Mouse (Mus musculus) neural tube, embryonic 14.5 days (tissue): Measurements from ENCODE around the gene Mndal. TPM values are rescaled to one million over a fixed set of nuclear protein-coding genes. Genes with fewer than 3 reads are reported as not detected.
"Not testable (repeated sequence)": the region's sequence is repeated elsewhere in the genome, so short reads cannot be mapped to it uniquely, and the experiment has no call there.

Experiments
- ATAC-seq: fragments of 200-750 bp; cut with Nextera tagmentation; 2 replicates; pipeline ENCODE4 v1.8.0; 2017; ENCODE audit warnings: low read depth, mild to moderate bottlenecking, moderate TSS enrichment, moderate library complexity
- H3K27ac ChIP-seq: fragments of 300-500 bp; sonication (generic); 2 replicates; pipeline ENCODE4 v1.5.1; 2014; ENCODE audit warnings: low read depth, mild to moderate bottlenecking, control low read depth, low read length, moderate library complexity, mixed read lengths
- H3K27me3 ChIP-seq: fragments of 300-500 bp; sonication (generic); 2 replicates; pipeline ENCODE4 v1.6.1; 2014; ENCODE audit warnings: low read length; ENCODE audit not compliant: control insufficient read depth, insufficient read depth
- H3K36me3 ChIP-seq: fragments of 300-500 bp; sonication (generic); 2 replicates; pipeline ENCODE4 v1.6.1; 2014; ENCODE audit warnings: low read length, mixed read lengths; ENCODE audit not compliant: control insufficient read depth, insufficient read depth
- H3K4me1 ChIP-seq: fragments of 300-500 bp; sonication (generic); 2 replicates; pipeline ENCODE4 v1.6.1; 2014; ENCODE audit warnings: low read length; ENCODE audit not compliant: control insufficient read depth, insufficient read depth
- H3K4me2 ChIP-seq: fragments of 300-500 bp; sonication (generic); 2 replicates; pipeline ENCODE4 v1.6.1; 2014; ENCODE audit warnings: mild to moderate bottlenecking, low read depth, low read length, control low read depth
- H3K4me3 ChIP-seq: fragments of 300-500 bp; sonication (generic); 2 replicates; pipeline ENCODE4 v1.5.1; 2014; ENCODE audit warnings: low read depth, low read length, control low read depth, mixed read lengths
- H3K9ac ChIP-seq: fragments of 300-500 bp; sonication (generic); replicated peaks from 2 replicates; pipeline ENCODE4 v1.6.1; 2014; ENCODE audit warnings: low read depth, mild to moderate bottlenecking, control low read depth, low read length, mixed read lengths
- H3K9me3 ChIP-seq: fragments of 300-500 bp; sonication (generic); 2 replicates; pipeline ENCODE4 v1.6.1; 2016; ENCODE audit warnings: low read length; ENCODE audit not compliant: control insufficient read depth
- WGBS: fragments of 180-500 bp; shearing (Covaris S2); extraction: QIAGEN DNeasy Blood & Tissue Kit; methylation state at CpG from one replicate; pipeline ENCODE4 v1.1.7; 2014; 5-methylcytosine and 5-hydroxymethylcytosine counted together
- polyA plus RNA-seq: library from polyadenylated mRNA; unstranded; fragments of >200 nt; fragmentation: Nextera tagmentation; extraction: Ambion mirVana; gene quantifications from 2 replicates; pipeline ENCODE4 v1.2.1, GENCODE M21; 2014

The Mndal gene
- polyA plus RNA-seq, 1 experiment from 2014 or later = 1.1 TPM

DNA sequence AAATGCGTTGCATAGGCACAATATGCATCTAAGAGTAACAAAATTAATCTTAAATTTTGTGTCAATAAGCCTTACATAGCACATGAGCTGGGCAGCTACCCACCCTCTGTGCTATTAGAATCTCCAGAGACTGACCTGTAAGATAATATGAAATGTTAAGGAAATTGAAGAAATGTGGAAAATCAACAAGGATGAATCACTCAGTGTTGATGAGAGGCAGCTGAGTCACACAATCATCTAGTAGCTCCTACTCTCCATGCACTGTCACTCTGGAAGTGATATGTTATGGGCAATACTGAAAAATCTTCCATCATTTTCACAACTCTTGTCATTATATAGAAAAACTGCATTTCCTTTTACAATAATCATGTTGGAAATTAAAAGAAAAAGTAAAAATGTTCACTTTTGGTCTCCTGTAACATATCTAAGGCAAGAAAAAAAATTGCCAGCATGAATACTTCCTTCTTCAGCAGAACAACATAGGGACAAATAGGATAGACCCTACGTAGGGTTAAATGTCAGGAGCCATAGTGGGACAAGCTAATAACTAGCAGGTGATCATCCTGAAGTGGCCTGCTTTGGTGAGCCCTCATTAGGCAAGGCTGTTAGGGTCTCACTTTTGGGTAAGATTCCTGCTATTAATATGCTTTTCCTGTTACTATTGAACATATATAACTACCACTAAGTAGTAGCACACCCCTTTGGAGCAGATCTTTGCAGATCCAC lies 12.9 kb upstream of the Mndal start:
- no peaks in the 10 kb centered on the region for H3K27me3 ChIP-seq
- no peak overlapping the region for H3K9ac ChIP-seq
- no peak overlapping the region for H3K4me3 ChIP-seq
- no peaks in the 10 kb centered on the region for H3K9me3 ChIP-seq
- no peak overlapping the region for H3K4me2 ChIP-seq
- no peaks in the 10 kb centered on the region for H3K4me1 ChIP-seq
- no peaks in the 10 kb centered on the region for H3K36me3 ChIP-seq
- no peak for ATAC-seq
- H3K27ac ChIP-seq = no peak overlapping the region
- WGBS = 93% methylated on average over 2 of the region's 2 CpGs

DNA sequence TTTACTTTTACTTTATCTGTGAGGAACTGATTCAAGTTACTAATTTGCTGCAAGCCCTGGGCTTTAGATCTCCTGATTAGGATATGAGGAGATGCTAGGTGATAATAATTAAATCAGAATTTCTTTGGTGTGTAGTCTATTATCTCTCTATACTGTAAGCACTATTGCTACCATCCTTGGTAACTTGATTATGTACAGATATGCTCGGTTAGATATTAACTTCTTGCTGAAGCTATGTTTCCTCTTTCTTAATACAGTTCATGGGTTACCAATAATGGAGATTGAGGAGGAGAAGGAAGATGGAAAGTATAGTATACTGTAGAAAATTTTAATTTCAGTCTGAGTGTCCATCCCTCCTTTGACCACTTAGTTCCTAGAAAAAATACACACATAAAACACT lies 11.3 kb upstream of the Mndal start:
- Histone ChIP-seq H3K9me3 (no peaks in the 10 kb centered on the region), H3K4me2 (no peak overlapping the region), H3K9ac (no peak overlapping the region), H3K4me1 (no peaks in the 10 kb centered on the region), H3K36me3 (no peaks in the 10 kb centered on the region), H3K27me3 (no peaks in the 10 kb centered on the region), H3K27ac (no peak overlapping the region), H3K4me3 (no peak overlapping the region)
- 87% methylated on average over 1 of the region's 1 CpGs for WGBS
- no peak for ATAC-seq

DNA sequence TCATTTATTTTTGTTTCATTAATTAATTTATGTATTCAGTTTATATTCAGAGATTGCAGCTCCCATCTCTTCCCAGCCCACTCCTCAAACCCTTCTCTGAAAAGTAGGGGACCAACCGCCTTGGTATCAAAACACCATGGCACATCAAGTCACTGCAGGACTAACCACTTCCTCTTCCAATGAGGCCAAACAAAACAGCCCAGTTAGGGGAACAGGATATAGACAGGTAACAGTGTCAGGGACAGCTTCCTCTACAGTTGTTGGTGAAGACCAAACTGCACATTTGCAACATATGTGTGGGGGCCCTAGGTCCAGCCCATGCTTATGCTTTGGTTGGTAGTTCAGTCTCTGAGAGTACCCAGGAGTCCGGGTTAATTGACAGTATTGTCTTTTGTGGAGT lies 6.8 kb upstream of the Mndal start:
- not testable (repeated sequence) for H3K36me3 ChIP-seq, H3K4me1 ChIP-seq, H3K4me3 ChIP-seq, H3K4me2 ChIP-seq, H3K9ac ChIP-seq, H3K27me3 ChIP-seq, ATAC-seq, H3K9me3 ChIP-seq, H3K27ac ChIP-seq
- WGBS = 85% methylated on average over 2 of the region's 2 CpGs

DNA sequence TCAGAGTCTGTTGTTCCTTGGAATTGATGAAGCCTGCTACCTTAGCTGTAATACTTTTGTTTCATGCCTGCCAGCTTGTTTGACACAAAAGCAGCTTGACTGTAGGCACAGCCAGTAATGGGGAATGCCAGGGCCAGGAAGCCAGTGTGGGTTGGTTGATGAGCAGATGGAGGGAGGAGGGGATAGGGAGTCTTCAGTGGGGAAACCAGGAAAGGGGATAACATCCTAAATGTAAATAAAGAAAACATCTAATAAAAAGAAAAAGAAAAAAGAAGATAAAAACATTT lies 432 bp upstream of the Mndal start:
- ATAC-seq, H3K27ac ChIP-seq: not testable (repeated sequence)

DNA sequence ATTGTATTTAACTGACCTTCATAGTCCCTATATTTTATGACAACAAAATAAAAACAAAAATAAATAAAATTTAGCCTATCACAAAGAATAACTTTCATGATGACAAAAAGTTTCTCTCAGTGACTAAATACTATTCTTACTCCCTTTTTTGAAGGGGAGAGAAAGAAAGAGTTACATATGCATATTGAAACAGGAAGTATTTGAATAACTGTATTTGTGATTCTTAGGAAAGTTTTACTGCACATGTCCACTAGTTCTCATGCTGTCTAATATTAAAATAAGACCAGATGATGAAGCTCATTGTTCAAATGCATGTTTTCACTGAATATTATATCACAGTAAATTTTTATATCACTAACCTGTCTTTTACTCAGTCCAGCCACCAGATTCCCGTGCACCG lies 769 bp downstream of the Mndal start:
- ATAC-seq, H3K4me3 ChIP-seq: not testable (repeated sequence)

More for the DNA sequence above, 432 bp upstream of the Mndal start:
- H3K27me3 ChIP-seq, H3K9ac ChIP-seq, H3K4me3 ChIP-seq, H3K4me1 ChIP-seq, H3K36me3 ChIP-seq, H3K4me2 ChIP-seq, H3K9me3 ChIP-seq: not testable (repeated sequence)

DNA sequence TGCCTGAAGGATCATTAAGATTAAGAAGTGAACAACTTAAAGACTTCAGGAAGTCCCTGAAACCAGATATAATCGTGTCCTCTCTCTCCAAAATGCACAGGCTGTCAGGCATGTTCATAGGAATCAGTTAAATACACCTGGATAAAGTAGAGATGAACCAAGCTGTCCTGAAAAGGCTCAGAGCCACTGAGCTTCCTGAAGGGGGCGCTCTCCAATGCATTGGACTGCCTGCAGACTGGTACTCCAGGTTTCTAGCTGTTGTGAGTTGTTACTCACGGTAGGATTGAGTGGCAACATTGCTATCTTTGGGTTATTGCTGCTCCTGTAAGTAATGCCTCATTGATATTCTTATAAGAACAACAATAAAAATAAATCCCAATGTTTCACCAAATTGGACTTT lies 23.0 kb downstream of the Mndal start:
- H3K4me3 ChIP-seq, H3K9ac ChIP-seq, H3K9me3 ChIP-seq, ATAC-seq, H3K4me2 ChIP-seq, H3K27me3 ChIP-seq, H3K36me3 ChIP-seq, H3K4me1 ChIP-seq, H3K27ac ChIP-seq: not testable (repeated sequence)
- 71% methylated on average over 2 of the region's 3 CpGs for WGBS

More for the DNA sequence above, 769 bp downstream of the Mndal start:
- H3K4me2 ChIP-seq, H3K4me1 ChIP-seq, H3K9me3 ChIP-seq, H3K9ac ChIP-seq, H3K27me3 ChIP-seq, H3K36me3 ChIP-seq, H3K27ac ChIP-seq: not testable (repeated sequence)
- 96% methylated on average over 2 of the region's 2 CpGs for WGBS

DNA sequence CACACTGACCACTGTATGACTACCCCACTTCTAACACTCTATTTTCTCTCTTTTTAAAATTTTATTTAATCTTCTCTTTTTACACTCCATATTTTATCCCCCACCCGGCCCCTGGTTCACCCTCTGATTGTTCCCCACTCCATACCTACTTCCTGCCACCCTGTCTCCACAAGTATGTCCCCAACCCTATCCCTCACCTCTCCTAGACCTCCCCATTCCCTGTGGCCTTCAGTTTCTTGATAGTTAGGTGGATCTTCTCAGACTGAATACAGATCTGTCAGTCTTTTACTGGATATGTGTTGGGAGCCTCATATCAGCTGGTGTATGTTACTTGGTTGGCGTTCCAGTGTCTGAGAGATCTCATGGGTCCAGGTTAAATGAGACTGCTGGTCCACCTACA lies 27.7 kb downstream of the Mndal start:
- Histone ChIP-seq H3K9me3 (no peaks in the 10 kb centered on the region), H3K4me2 (no peak overlapping the region), H3K9ac (no peak overlapping the region), H3K27ac (no peak overlapping the region), H3K36me3 (no peaks in the 10 kb centered on the region), H3K4me1 (no peaks in the 10 kb centered on the region), H3K4me3 (no peak overlapping the region), H3K27me3 (no peaks in the 10 kb centered on the region)
- 88% methylated on average over 2 of the region's 2 CpGs for WGBS
- ATAC-seq = no peak

DNA sequence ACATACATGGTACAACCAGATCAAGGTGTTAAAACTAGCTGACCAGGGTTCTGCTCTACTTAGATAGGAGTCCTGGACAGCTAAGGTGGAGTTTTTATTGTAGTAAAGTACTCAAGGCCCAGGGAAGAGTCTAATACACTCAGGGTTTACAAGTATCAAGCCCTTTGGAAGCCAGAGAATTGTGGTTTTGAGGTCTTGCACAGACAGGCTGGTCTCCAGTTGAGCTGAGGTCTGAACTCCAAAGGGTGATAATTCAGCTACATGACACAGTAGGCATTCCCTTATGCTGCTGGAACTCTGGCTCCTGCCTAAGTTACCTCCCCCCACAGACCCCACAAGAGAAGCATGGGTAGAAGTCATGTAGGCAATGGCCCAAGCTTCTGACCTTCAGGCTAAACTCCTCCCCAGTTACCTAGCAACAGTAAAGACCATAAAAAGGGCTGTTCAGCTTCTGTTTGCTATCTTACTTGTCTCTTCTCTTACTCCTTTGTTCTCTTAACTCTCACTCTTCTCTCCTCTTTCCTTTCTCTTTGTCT lies 29.0 kb downstream of the Mndal start:
- not testable (repeated sequence) for H3K9me3 ChIP-seq, H3K4me3 ChIP-seq

DNA sequence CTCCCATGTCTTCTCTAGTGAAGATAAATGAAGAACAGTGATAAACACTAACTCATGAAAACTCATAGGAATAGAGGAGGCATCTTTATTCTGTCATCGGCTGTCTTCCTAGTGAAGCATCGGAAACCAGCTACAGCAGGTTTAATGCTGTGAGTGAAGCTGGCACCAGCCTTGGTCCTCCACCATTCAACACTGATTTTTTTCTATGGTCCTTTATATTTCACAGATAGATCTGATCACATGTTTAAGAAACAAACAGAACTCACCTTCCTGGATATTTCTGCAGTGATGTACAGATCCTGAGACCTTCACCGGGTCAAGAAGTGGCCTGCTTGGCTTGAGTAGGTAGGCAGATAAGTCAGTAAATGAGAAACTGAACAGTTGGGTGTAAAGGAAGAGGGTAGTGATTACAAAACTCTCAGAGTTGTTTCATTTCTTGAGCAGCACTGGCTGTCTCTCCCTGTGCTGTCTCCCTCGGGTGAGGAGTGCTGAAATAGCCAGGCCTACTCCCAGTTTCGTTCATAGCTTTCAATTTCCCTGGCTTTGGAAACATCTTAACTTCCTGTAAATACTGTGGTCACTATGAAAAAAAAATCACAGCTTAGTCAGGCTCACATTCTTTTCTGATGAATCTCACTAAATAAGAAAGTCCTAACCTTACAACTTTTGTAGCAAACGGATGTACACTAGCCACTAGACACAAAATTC lies 29.6 kb downstream of the Mndal start, which contains the start of gene Ifi211:
Gene Ifi211, minus strand, starts transcription at position 499 of the 708 bp plus-strand sequence.
- not testable (repeated sequence) for ATAC-seq, H3K4me2 ChIP-seq, H3K27me3 ChIP-seq, H3K9ac ChIP-seq, H3K4me3 ChIP-seq, H3K9me3 ChIP-seq, H3K4me1 ChIP-seq, H3K36me3 ChIP-seq, H3K27ac ChIP-seq
- WGBS = 88% methylated on average over 6 of the region's 6 CpGs

More for the DNA sequence above, 29.0 kb downstream of the Mndal start:
- H3K9ac ChIP-seq, H3K4me2 ChIP-seq, ATAC-seq, H3K27ac ChIP-seq, H3K27me3 ChIP-seq, H3K36me3 ChIP-seq, H3K4me1 ChIP-seq: not testable (repeated sequence)
